In the genomic region with DNA sequence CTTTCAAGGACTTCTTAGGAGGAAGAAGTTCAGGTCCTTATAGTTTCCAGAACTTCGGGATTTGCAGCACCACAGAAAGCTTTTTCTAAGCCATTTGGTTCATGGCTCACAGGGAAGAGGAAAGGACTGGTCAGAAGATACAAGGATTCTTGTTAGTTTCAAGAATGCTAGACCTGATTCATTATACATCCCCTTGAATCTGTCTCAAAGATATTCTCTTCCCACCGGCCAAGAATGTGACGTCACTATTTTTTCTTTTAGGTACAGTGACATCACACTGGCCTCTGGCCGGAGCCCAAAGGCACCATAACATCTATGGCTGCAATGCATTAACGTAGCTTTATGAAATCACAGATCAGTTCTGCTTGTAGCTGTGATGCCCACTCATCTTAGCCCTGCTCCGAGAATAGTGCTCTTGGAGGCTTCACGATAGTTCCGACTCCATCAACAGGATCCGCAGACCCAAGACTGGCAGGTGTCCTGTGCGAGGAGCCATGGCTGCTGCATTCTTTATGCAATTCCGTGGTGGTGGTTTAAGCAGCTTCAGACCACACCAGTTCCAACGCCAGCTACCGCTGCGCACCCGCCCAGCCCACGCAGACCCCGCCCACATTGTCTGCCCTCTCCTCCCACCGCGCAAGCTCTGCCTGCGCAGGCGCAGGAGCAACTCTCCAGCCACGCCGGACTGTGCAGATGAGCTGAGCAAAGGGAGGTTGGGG, we compare ENCODE assay signal across 8 mouse cellular contexts. TPM values are rescaled to one million over a fixed set of nuclear protein-coding genes. Genes with fewer than 3 reads are reported as not detected.
DNase-seq lines count a peak whose midpoint lies in the region; ATAC-seq and TF ChIP-seq lines count a peak whose summit lies in the region.

No protein-coding gene starts in this region.

- no peak for TF ChIP-seq CTCF in bone marrow macrophage, adult 2 months (IDR thresholded peaks at IDR 0.05; ENCODE audit: low read depth, low read length)

- H3K27me3 ChIP-seq in forebrain, embryonic 16.5 days (replicated peaks; ENCODE audit: control insufficient read depth, insufficient read depth, low read length): peaks cover 37% of the 10 kb centered on the region
- peaks cover 47% of the 10 kb centered on the region for H3K27me3 ChIP-seq in limb, embryonic 10.5 days (ENCODE audit: low read depth, poor library complexity, severe bottlenecking)
- H3K27me3 ChIP-seq in midbrain, embryonic 11.5 days (ENCODE audit: control insufficient read depth, insufficient read depth, low read length): peaks cover 50% of the 10 kb centered on the region

- H3K9me3 ChIP-seq in forebrain, embryonic 16.5 days (ENCODE audit: control insufficient read depth, low read length): no peaks in the 10 kb centered on the region
- no peaks in the 10 kb centered on the region for H3K9me3 ChIP-seq in limb, embryonic 10.5 days (replicated peaks)
- no peaks in the 10 kb centered on the region for H3K9me3 ChIP-seq in midbrain, embryonic 11.5 days (ENCODE audit: control insufficient read depth, low read length)

- WGBS in forebrain, embryonic 16.5 days: under 1% methylated on average over 23 of the region's 23 CpGs
- 1% methylated on average over 23 of the region's 23 CpGs for WGBS in limb, embryonic 10.5 days
- under 1% methylated on average over 23 of the region's 23 CpGs for WGBS in midbrain, embryonic 11.5 days

- H3K4me1 ChIP-seq in bone marrow macrophage, adult 2 months (ENCODE audit: control insufficient read depth, insufficient read depth, low read length): no peaks in the 10 kb centered on the region
- peaks cover 17% of the 10 kb centered on the region for H3K4me1 ChIP-seq in forebrain, embryonic 16.5 days (replicated peaks; ENCODE audit: control insufficient read depth, insufficient read depth, low read length)
- H3K4me1 ChIP-seq in limb, embryonic 10.5 days: peaks cover 46% of the 10 kb centered on the region
- H3K4me1 ChIP-seq in midbrain, embryonic 11.5 days (ENCODE audit: control insufficient read depth, insufficient read depth, low read length): no peaks in the 10 kb centered on the region

- ATAC-seq in forebrain, embryonic 16.5 days: peak; percentile 96
- peak; percentile 95 for ATAC-seq in midbrain, embryonic 11.5 days (ENCODE audit: low FRiP score)

- peak overlapping the region; percentile 75 for H3K4me2 ChIP-seq in forebrain, embryonic 16.5 days (ENCODE audit: low read length)
- peak overlapping the region; percentile 57 for H3K4me2 ChIP-seq in midbrain, embryonic 11.5 days

- peak; percentile 50 for DNase-seq in NIH3T3 (ENCODE audit: low read depth)
- peak; percentile 70 to 72 for DNase-seq in heart, postnatal 36 days
- peak; percentile 85 for DNase-seq in limb, embryonic 10.5 days (ENCODE audit: low spot score)
- DNase-seq in midbrain, embryonic 11.5 days (ENCODE audit: low spot score, missing footprints): peak; percentile 95
- DNase-seq in urinary bladder, postnatal 25 days (ENCODE audit: low spot score): peak; percentile 75
- no peak for DNase-seq in thymus, adult 18-20 months

- H3K36me3 ChIP-seq in forebrain, embryonic 16.5 days (ENCODE audit: control insufficient read depth, insufficient read depth): no peaks in the 10 kb centered on the region
- no peaks in the 10 kb centered on the region for H3K36me3 ChIP-seq in limb, embryonic 10.5 days
- no peaks in the 10 kb centered on the region for H3K36me3 ChIP-seq in midbrain, embryonic 11.5 days (ENCODE audit: control insufficient read depth, insufficient read depth, low read length)

- H3K9ac ChIP-seq in forebrain, embryonic 16.5 days (replicated peaks; ENCODE audit: low read depth, low read length): peak overlapping the region; percentile 59
- H3K9ac ChIP-seq in midbrain, embryonic 11.5 days (ENCODE audit: low read length): peak overlapping the region; percentile 56

- intact Hi-C loops in heart, postnatal 36 days (cut with DNase I): no loop called here

- no peak overlapping the region for H3K27ac ChIP-seq in bone marrow macrophage, adult 2 months (ENCODE audit: insufficient read depth, low read depth, low read length)
- no peak overlapping the region for H3K27ac ChIP-seq in forebrain, embryonic 16.5 days (ENCODE audit: low read length)
- peak overlapping the region; percentile 76 for H3K27ac ChIP-seq in limb, embryonic 10.5 days
- H3K27ac ChIP-seq in midbrain, embryonic 11.5 days (ENCODE audit: low read depth, low read length): no peak overlapping the region

- TF ChIP-seq POLR2A in bone marrow macrophage, adult 2 months (IDR thresholded peaks at IDR 0.05; ENCODE audit: borderline replicate concordance, low read depth, low read length): no peak

- peak overlapping the region; percentile 48 for H3K4me3 ChIP-seq in bone marrow macrophage, adult 2 months (ENCODE audit: insufficient read depth, low read length)
- H3K4me3 ChIP-seq in forebrain, embryonic 16.5 days (replicated peaks; ENCODE audit: low read length): peak overlapping the region; percentile 58
- H3K4me3 ChIP-seq in limb, embryonic 10.5 days: peak overlapping the region; percentile 52
- peak overlapping the region; percentile 34 for H3K4me3 ChIP-seq in midbrain, embryonic 11.5 days (ENCODE audit: low read depth, low read length)

RNA-seq across cellular contexts. Expression of gene Osr1, which starts 14.6 kb away (rescaled TPM):
- not detected in 2 replicates for polyA plus RNA-seq in bone marrow macrophage, adult 2 months (2012; ENCODE audit: insufficient read depth, insufficient read length, missing spikeins)
- polyA plus RNA-seq in forebrain, embryonic 16.5 days (2015; fragmentation: Nextera tagmentation; extraction: Ambion mirVana): 5.4 and 6.5 TPM in 2 replicates
- total RNA-seq in heart, postnatal 36 days (2021): 1 to 10 TPM; 4.3 to 6.5 TPM
- polyA plus RNA-seq in limb, embryonic 10.5 days (2016; fragmentation: Nextera tagmentation; extraction: Ambion mirVana): 21.3 and 38.3 TPM in 2 replicates
- 15.6 and 16.5 TPM in 2 replicates for polyA plus RNA-seq in midbrain, embryonic 11.5 days (2014; fragmentation: Nextera tagmentation; extraction: Ambion mirVana)

Comparison
In these comparisons a context has a peak if more than half of its experiments do, and no peak if none do; other contexts are left out.
1. DNase-seq: peak in NIH3T3 (single experiment), heart, postnatal 36 days (2 of 2), limb, embryonic 10.5 days (single experiment), midbrain, embryonic 11.5 days (single experiment) and urinary bladder, postnatal 25 days (single experiment); none in thymus, adult 18-20 months (0 of 2).
2. Peak in every context shown above with its lines, with median percentiles within 50 percentile points of each other: H3K4me3 ChIP-seq.